Mouse (Mus musculus): ENCODE measurements at regions not wholly inside any gene's neighbourhood (a gene's known extent, or its start where the extent isn't known, plus 50 kb on each side); places are given as distances from the start of the nearest gene placed in this dataset.

- H3K36me3 ChIP-seq (ENCODE audit: control insufficient read depth, insufficient read depth) = no peaks in the 10 kb centered on the region
- H3K79me2 ChIP-seq (ENCODE audit: control insufficient read depth, insufficient read depth) = no peaks in the 10 kb centered on the region
- H3K27me3 ChIP-seq (ENCODE audit: control insufficient read depth, insufficient read depth, insufficient read length) = no peaks in the 10 kb centered on the region
- TF ChIP-seq REST (IDR thresholded peaks at IDR 0.05; ENCODE audit: insufficient read depth, insufficient read length) = no peak
- TF ChIP-seq E2F4 (IDR thresholded peaks at IDR 0.05; ENCODE audit: insufficient read depth) = no peak
- no peak for TF ChIP-seq TCF12 (IDR thresholded peaks at IDR 0.05; ENCODE audit: insufficient read depth, poor library complexity, severe bottlenecking)
- TF ChIP-seq CEBPB (IDR thresholded peaks at IDR 0.05; ENCODE audit: insufficient read depth, poor library complexity, severe bottlenecking) = no peak
- TF ChIP-seq USF1 (IDR thresholded peaks at IDR 0.05; ENCODE audit: low read depth) = no peak
- TF ChIP-seq MAX (IDR thresholded peaks at IDR 0.05; ENCODE audit: low read depth) = no peak
- TF ChIP-seq POLR2AphosphoS2 (IDR thresholded peaks at IDR 0.05; ENCODE audit: insufficient read length, low read depth) = no peak
- TF ChIP-seq POLR2A (IDR thresholded peaks at IDR 0.05; ENCODE audit: insufficient read length, low read depth) = no peak
- TF ChIP-seq SRF (IDR thresholded peaks at IDR 0.05; ENCODE audit: control insufficient read depth, insufficient read length, low read depth) = no peak
- no peak for TF ChIP-seq MYOG (IDR thresholded peaks at IDR 0.05; ENCODE audit: control insufficient read depth in 1 of 3, insufficient read depth in 1 of 3, insufficient read length in 2 of 3, low read depth in 2 of 3)
- H3ac ChIP-seq (ENCODE audit: control insufficient read depth, insufficient read length) = no peak overlapping the region
- H3K4me3 ChIP-seq = no peak overlapping the region
- H3K4me2 ChIP-seq (ENCODE audit: low read depth) = no peak overlapping the region
Observed at GRCm38 (mm10) chr8:34363131-34363530, 251.6 kb upstream of the Gm10131 start.

- Histone ChIP-seq H3K4me3 (no peak overlapping the region), H3K27me3 (ENCODE audit: control insufficient read depth, insufficient read depth, insufficient read length) (no peaks in the 10 kb centered on the region), H3K36me3 (ENCODE audit: control insufficient read depth, insufficient read depth) (no peaks in the 10 kb centered on the region), H3K4me2 (ENCODE audit: low read depth) (no peak overlapping the region), H3K79me2 (ENCODE audit: control insufficient read depth, insufficient read depth) (no peaks in the 10 kb centered on the region), H3ac (ENCODE audit: control insufficient read depth, insufficient read length) (no peak overlapping the region)
- no peak for TF ChIP-seq POLR2A (IDR thresholded peaks at IDR 0.05; ENCODE audit: insufficient read length, low read depth)
- TF ChIP-seq MYOD1 (IDR thresholded peaks at IDR 0.05; ENCODE audit: control insufficient read depth in 1 of 3, insufficient read length in 2 of 3, low read depth in 2 of 3) = no peak
- no peak for TF ChIP-seq TCF3 (IDR thresholded peaks at IDR 0.05; ENCODE audit: insufficient read length, low read depth)
- TF ChIP-seq MYOG (IDR thresholded peaks at IDR 0.05; ENCODE audit: control insufficient read depth in 1 of 3, insufficient read depth in 1 of 3, insufficient read length in 2 of 3, low read depth in 2 of 3) = no peak
- TF ChIP-seq SRF (IDR thresholded peaks at IDR 0.05; ENCODE audit: control insufficient read depth, insufficient read length, low read depth) = no peak
- TF ChIP-seq POLR2AphosphoS2 (IDR thresholded peaks at IDR 0.05; ENCODE audit: insufficient read length, low read depth) = no peak
- no peak for TF ChIP-seq TCF12 (IDR thresholded peaks at IDR 0.05; ENCODE audit: insufficient read depth, poor library complexity, severe bottlenecking)
- TF ChIP-seq MAX (IDR thresholded peaks at IDR 0.05; ENCODE audit: low read depth) = no peak
- TF ChIP-seq CEBPB (IDR thresholded peaks at IDR 0.05; ENCODE audit: insufficient read depth, poor library complexity, severe bottlenecking) = no peak
- no peak for TF ChIP-seq E2F4 (IDR thresholded peaks at IDR 0.05; ENCODE audit: insufficient read depth)
- no peak for TF ChIP-seq REST (IDR thresholded peaks at IDR 0.05; ENCODE audit: insufficient read depth, insufficient read length)
- TF ChIP-seq USF1 (IDR thresholded peaks at IDR 0.05; ENCODE audit: low read depth) = no peak
Observed at GRCm38 (mm10) chr8:34361377-34361776, 249.8 kb upstream of the Gm10131 start.

GRCm38 (mm10) chr8:34359776-34360175 is 248.2 kb upstream of the Gm10131 start:
- TF ChIP-seq REST (IDR thresholded peaks at IDR 0.05; ENCODE audit: insufficient read depth, insufficient read length) (no peak), TCF12 (IDR thresholded peaks at IDR 0.05; ENCODE audit: insufficient read depth, poor library complexity, severe bottlenecking) (no peak), POLR2A (IDR thresholded peaks at IDR 0.05; ENCODE audit: insufficient read length, low read depth) (no peak), E2F4 (IDR thresholded peaks at IDR 0.05; ENCODE audit: insufficient read depth) (no peak), USF1 (IDR thresholded peaks at IDR 0.05; ENCODE audit: low read depth) (no peak), TCF3 (IDR thresholded peaks at IDR 0.05; ENCODE audit: insufficient read length, low read depth) (no peak), SRF (IDR thresholded peaks at IDR 0.05; ENCODE audit: control insufficient read depth, insufficient read length, low read depth) (no peak), MYOD1 (IDR thresholded peaks at IDR 0.05; ENCODE audit: control insufficient read depth in 1 of 3, insufficient read length in 2 of 3, low read depth in 2 of 3) (no peak)
- no peak overlapping the region for H3K4me3 ChIP-seq
- no peak overlapping the region for H3K4me2 ChIP-seq (ENCODE audit: low read depth)
- no peaks in the 10 kb centered on the region for H3K36me3 ChIP-seq (ENCODE audit: control insufficient read depth, insufficient read depth)
- no peaks in the 10 kb centered on the region for H3K79me2 ChIP-seq (ENCODE audit: control insufficient read depth, insufficient read depth)
- H3K27me3 ChIP-seq (ENCODE audit: control insufficient read depth, insufficient read depth, insufficient read length) = no peaks in the 10 kb centered on the region
- no peak overlapping the region for H3ac ChIP-seq (ENCODE audit: control insufficient read depth, insufficient read length)

GRCm38 (mm10) chr8:34355059-34355458 is 243.5 kb upstream of the Gm10131 start:
- Histone ChIP-seq H3ac (ENCODE audit: control insufficient read depth, insufficient read length) (no peak overlapping the region), H3K4me2 (ENCODE audit: low read depth) (no peak overlapping the region), H3K4me3 (no peak overlapping the region), H3K36me3 (ENCODE audit: control insufficient read depth, insufficient read depth) (no peaks in the 10 kb centered on the region), H3K27me3 (ENCODE audit: control insufficient read depth, insufficient read depth, insufficient read length) (no peaks in the 10 kb centered on the region), H3K79me2 (ENCODE audit: control insufficient read depth, insufficient read depth) (no peaks in the 10 kb centered on the region)
- TF ChIP-seq USF1 (IDR thresholded peaks at IDR 0.05; ENCODE audit: low read depth) (no peak), POLR2A (IDR thresholded peaks at IDR 0.05; ENCODE audit: insufficient read length, low read depth) (no peak), POLR2AphosphoS2 (IDR thresholded peaks at IDR 0.05; ENCODE audit: insufficient read length, low read depth) (no peak), MYOG (IDR thresholded peaks at IDR 0.05; ENCODE audit: control insufficient read depth in 1 of 3, insufficient read depth in 1 of 3, insufficient read length in 2 of 3, low read depth in 2 of 3) (no peak), TCF12 (IDR thresholded peaks at IDR 0.05; ENCODE audit: insufficient read depth, poor library complexity, severe bottlenecking) (no peak), MAX (IDR thresholded peaks at IDR 0.05; ENCODE audit: low read depth) (no peak), SRF (IDR thresholded peaks at IDR 0.05; ENCODE audit: control insufficient read depth, insufficient read length, low read depth) (no peak), TCF3 (IDR thresholded peaks at IDR 0.05; ENCODE audit: insufficient read length, low read depth) (no peak), E2F4 (IDR thresholded peaks at IDR 0.05; ENCODE audit: insufficient read depth) (no peak), REST (IDR thresholded peaks at IDR 0.05; ENCODE audit: insufficient read depth, insufficient read length) (no peak), MYOD1 (IDR thresholded peaks at IDR 0.05; ENCODE audit: control insufficient read depth in 1 of 3, insufficient read length in 2 of 3, low read depth in 2 of 3) (no peak), CEBPB (IDR thresholded peaks at IDR 0.05; ENCODE audit: insufficient read depth, poor library complexity, severe bottlenecking) (no peak)
